Mouse (Mus musculus) sigmoid colon, adult 10 weeks (tissue): ENCODE results near the gene Gjd2. TPM values are rescaled to one million over a fixed set of nuclear protein-coding genes. Genes with fewer than 3 reads are reported as not detected.

Experiments used
- polyA plus RNA-seq: library from polyadenylated mRNA; stranded (reverse); fragments of 350-450 nt; fragmentation: Illumina TruSeq; extraction: RNeasy Lipid Tissue Mini Kit (QIAGEN cat#74804); gene quantifications from one replicate; pipeline ENCODE4 v1.2.3, GENCODE M21; 2014; ENCODE audit warnings: low read depth, low replicate concordance

Gene Gjd2
- 0.57 TPM for polyA plus RNA-seq

GRCm38 (mm10) chr2:114013295-114013771 is at the start of gene Gjd2:
Gjd2 (minus strand) TSS chr2:114013619.

DNA sequence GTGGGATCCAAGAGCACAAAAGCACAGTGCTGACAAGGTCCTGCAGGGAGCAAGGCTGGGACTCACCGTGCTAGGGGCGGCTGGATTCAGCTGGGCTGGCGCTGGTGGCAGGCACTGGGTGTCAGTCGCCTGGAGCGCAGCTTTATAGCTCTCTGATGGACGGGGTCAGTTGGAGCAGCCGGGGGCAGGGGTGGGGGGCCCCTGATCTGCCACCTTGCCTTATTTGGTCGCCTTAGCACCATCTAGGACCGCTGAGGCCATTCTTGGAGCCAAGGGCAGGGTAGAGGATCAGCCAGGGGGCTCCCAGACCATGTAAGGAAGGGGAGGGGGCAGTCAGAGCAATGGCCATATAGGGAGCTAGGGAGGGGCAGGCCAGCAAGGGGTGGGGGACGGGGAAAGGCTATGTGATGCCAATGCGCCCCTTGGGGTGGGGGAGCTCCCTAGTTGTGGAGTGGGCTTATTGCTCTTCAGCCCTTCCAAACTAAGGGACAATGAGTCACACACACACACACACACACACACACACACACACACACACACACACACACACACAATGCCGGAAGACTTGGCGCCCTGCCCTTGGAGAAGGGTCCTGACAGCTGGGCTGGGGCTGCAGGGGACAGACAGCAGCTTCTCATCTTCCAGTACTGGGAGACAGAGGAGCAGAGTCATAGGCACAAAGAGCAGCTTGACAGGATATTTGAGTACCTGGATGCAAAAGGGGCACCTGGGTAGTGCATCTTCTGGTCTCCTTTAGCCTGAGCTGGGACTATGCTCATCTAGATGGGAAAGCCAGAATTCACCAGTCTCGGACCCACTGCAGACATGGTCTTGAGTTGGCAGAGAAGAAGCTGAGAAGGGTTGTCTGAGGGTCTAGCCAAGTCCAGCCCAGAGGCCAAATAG is 39.5 kb upstream of the Gjd2 start, which contains the start of gene Actc1:
TSS of gene Actc1 (minus strand) at position 853 of the 903 bp plus-strand sequence.

Other genes with a start within 250 kb of the Gjd2 start
- 13.8 TPM for gene Scg5, start 184.5 kb downstream of the Gjd2 start, polyA plus RNA-seq
- 30.1 TPM for gene Arhgap11a, start 165.0 kb downstream of the Gjd2 start, polyA plus RNA-seq
- gene Actc1, start 39.9 kb upstream of the Gjd2 start, polyA plus RNA-seq = 0.69 TPM
- 33.1 TPM for gene Aqr, start 173.4 kb upstream of the Gjd2 start, polyA plus RNA-seq
- gene Zfp770, start 187.8 kb upstream of the Gjd2 start, polyA plus RNA-seq = 23.1 TPM